In genomic region chr3:88981206-88982010, GRCm38 (mm10) we compare ENCODE assay signal across 20 mouse cellular contexts. TPM values are rescaled to one million over a fixed set of nuclear protein-coding genes. Genes with fewer than 3 reads are reported as not detected.
DNase-seq lines count a peak whose midpoint lies in the region; ATAC-seq and TF ChIP-seq lines count a peak whose summit lies in the region.
"Had no signal": no experiment of that assay in that cellular context is flagged by ENCODE, and none has a peak within 500 bp of the region (broad histone marks: within the 10 kb centered on the region; RNA-seq: fewer than 3 reads in every experiment).

No protein-coding gene starts in this region.

- no peaks in the 10 kb centered on the region for H3K9me3 ChIP-seq in hindbrain, embryonic 14.5 days (ENCODE audit: control insufficient read depth, low read length)
- no peaks in the 10 kb centered on the region for H3K9me3 ChIP-seq in hindbrain, embryonic 12.5 days (replicated peaks)
- H3K9me3 ChIP-seq: lung, embryonic 15.5 days; megakaryocyte, embryonic 14.5 days; stomach, embryonic 15.5 days had no signal

- no peaks in the 10 kb centered on the region for H3K27me3 ChIP-seq in hindbrain, embryonic 14.5 days (ENCODE audit: control insufficient read depth, insufficient read depth, low read length)
- H3K27me3 ChIP-seq in hindbrain, embryonic 12.5 days: no peaks in the 10 kb centered on the region
- H3K27me3 ChIP-seq in liver, adult 2 months (ENCODE audit: control insufficient read depth, insufficient read depth, low read length): no peaks in the 10 kb centered on the region
- H3K27me3 ChIP-seq: CH12.LX; lung, embryonic 15.5 days; megakaryocyte, embryonic 14.5 days; stomach, embryonic 15.5 days had no signal

- peak overlapping the region; percentile 17; the same call in 1 of the 2 replicates for H3K27ac ChIP-seq in hindbrain, embryonic 14.5 days
- no peak overlapping the region for H3K27ac ChIP-seq in hindbrain, embryonic 12.5 days
- H3K27ac ChIP-seq in liver, adult 2 months (replicated peaks; ENCODE audit: insufficient read depth, low read depth, low read length): no peak overlapping the region
- H3K27ac ChIP-seq: heart, adult 2 months; lung, embryonic 15.5 days; stomach, embryonic 15.5 days had no signal

- H3K79me2 ChIP-seq in liver, adult 2 months (ENCODE audit: control insufficient read depth, insufficient read depth, low read length): peaks cover 8% of the 10 kb centered on the region; the same call in 1 of the 2 replicates

- DNase-seq in adrenal gland, adult 2 months: peak; percentile 39
- DNase-seq in adrenal gland, postnatal 36 days: no peak
- peak; percentile 40 for DNase-seq in hindbrain, embryonic 14.5 days (ENCODE audit: low spot score)
- peak; percentile 75 for DNase-seq in liver, adult 2 months (ENCODE audit: extremely low read depth, low read depth, low spot score)
- DNase-seq in liver: no peak
- DNase-seq in fibroblast of lung, adult 2 months (ENCODE audit: low read depth): peak; percentile 22
- DNase-seq in urinary bladder, adult 18-20 months (ENCODE audit: low spot score in 2 of 2): no peak
- DNase-seq: cerebellum, adult 11 months; heart, adult 2 months; heart, postnatal 14 days; kidney, postnatal 4 days; right cerebral cortex, postnatal 25 days; thymus, postnatal 14 days had no signal

- H3K4me3 ChIP-seq in hindbrain, embryonic 14.5 days (replicated peaks; ENCODE audit: low read length): no peak overlapping the region
- H3K4me3 ChIP-seq in hindbrain, embryonic 12.5 days: no peak overlapping the region
- H3K4me3 ChIP-seq in liver, adult 2 months (ENCODE audit: insufficient read depth, low read depth, low read length): no peak overlapping the region
- H3K4me3 ChIP-seq: heart, adult 2 months; lung, embryonic 15.5 days; megakaryocyte, embryonic 14.5 days; stomach, embryonic 15.5 days had no signal

- no peaks in the 10 kb centered on the region for H3K4me1 ChIP-seq in hindbrain, embryonic 14.5 days (replicated peaks; ENCODE audit: control insufficient read depth, insufficient read depth, low read length)
- 0 out of 2 replicates have a peak, but pooled peaks cover 2% of the 10 kb centered on the region for H3K4me1 ChIP-seq in hindbrain, embryonic 12.5 days
- H3K4me1 ChIP-seq in liver, adult 2 months (ENCODE audit: control insufficient read depth, insufficient read depth, low read length): no peaks in the 10 kb centered on the region
- H3K4me1 ChIP-seq: lung, embryonic 15.5 days; stomach, embryonic 15.5 days had no signal

- H3K9ac ChIP-seq in hindbrain, embryonic 14.5 days: no peak overlapping the region
- no peak overlapping the region for H3K9ac ChIP-seq in hindbrain, embryonic 12.5 days
- H3K9ac ChIP-seq in liver, adult 2 months (ENCODE audit: low read depth, low read length): no peak overlapping the region
- H3K9ac ChIP-seq: lung, embryonic 15.5 days; stomach, embryonic 15.5 days had no signal

- no peak for TF ChIP-seq CTCF in liver, adult 2 months (IDR thresholded peaks at IDR 0.05; ENCODE audit: low read depth, low read length)

- H3K4me2 ChIP-seq in hindbrain, embryonic 14.5 days (replicated peaks): no peak overlapping the region
- H3K4me2 ChIP-seq in hindbrain, embryonic 12.5 days (replicated peaks): no peak overlapping the region
- H3K4me2 ChIP-seq: liver, embryonic 11.5 days; lung, embryonic 15.5 days; stomach, embryonic 15.5 days had no signal

- ATAC-seq in hindbrain, embryonic 14.5 days (ENCODE audit: low FRiP score): no peak; the same call in 1 of the 2 replicates
- no peak for ATAC-seq in hindbrain, embryonic 12.5 days (ENCODE audit: low FRiP score)
- ATAC-seq: intestine, postnatal 0 days had no signal

- H3K36me3 ChIP-seq in hindbrain, embryonic 14.5 days (replicated peaks; ENCODE audit: control insufficient read depth, insufficient read depth): peaks cover 54% of the 10 kb centered on the region
- H3K36me3 ChIP-seq in hindbrain, embryonic 12.5 days: peaks cover 45% of the 10 kb centered on the region
- peaks cover 46% of the 10 kb centered on the region for H3K36me3 ChIP-seq in liver, adult 2 months (ENCODE audit: control insufficient read depth, insufficient read depth, low read length)

- 78% methylated on average over 8 of the region's 8 CpGs for WGBS in hindbrain, embryonic 14.5 days
- WGBS in hindbrain, embryonic 12.5 days: 95% methylated on average over 8 of the region's 8 CpGs
- 62% methylated on average over 8 of the region's 8 CpGs for WGBS in liver, adult 2 months

- TF ChIP-seq POLR2A in liver, adult 2 months (IDR thresholded peaks at IDR 0.05; ENCODE audit: extremely low read depth, insufficient read depth, low read length): no peak

RNA-seq across cellular contexts. Expression of gene Dap3, which starts 30.4 kb away (rescaled TPM):
- 100 to 1,000 TPM; 129 to 130 TPM for total RNA-seq in adrenal gland, adult 2 months (2021)
- 26.2 and 30.4 TPM in 2 replicates for polyA plus RNA-seq in adrenal gland, adult 2 months (2012; rRNA removed)
- total RNA-seq in adrenal gland, postnatal 36 days (2021): 100 to 1,000 TPM; 128 to 140 TPM
- polyA plus RNA-seq in hindbrain, embryonic 14.5 days (2014; fragmentation: Nextera tagmentation; extraction: Ambion mirVana): 120 and 125 TPM in 2 replicates
- 144 and 145 TPM in 2 replicates for polyA plus RNA-seq in hindbrain, embryonic 12.5 days (2016; fragmentation: Nextera tagmentation; extraction: Ambion mirVana)
- 50.6 and 66.8 TPM in 2 replicates for total RNA-seq in liver, adult 2 months (2014; rRNA removed)
- polyA plus RNA-seq in liver, adult 2 months (2012; rRNA removed): 21.8 and 32.6 TPM in 2 replicates

RNA-seq across cellular contexts. Expression of gene Ash1l, which starts 31.0 kb away (rescaled TPM):
- total RNA-seq in adrenal gland, adult 2 months (2021): 10 to 100 TPM; 38.3 to 57.0 TPM
- polyA plus RNA-seq in adrenal gland, adult 2 months (2012; rRNA removed): 3.9 and 4.9 TPM in 2 replicates
- total RNA-seq in adrenal gland, postnatal 36 days (2021): 10 to 100 TPM; 49.3 to 52.2 TPM
- polyA plus RNA-seq in hindbrain, embryonic 14.5 days (2014; fragmentation: Nextera tagmentation; extraction: Ambion mirVana): 20.0 and 21.4 TPM in 2 replicates
- polyA plus RNA-seq in hindbrain, embryonic 12.5 days (2016; fragmentation: Nextera tagmentation; extraction: Ambion mirVana): 22.0 and 22.5 TPM in 2 replicates
- total RNA-seq in liver, adult 2 months (2014; rRNA removed): 11.8 and 14.4 TPM in 2 replicates
- 3.3 and 3.9 TPM in 2 replicates for polyA plus RNA-seq in liver, adult 2 months (2012; rRNA removed)

Comparison
In these comparisons a context has a peak if more than half of its experiments do, and no peak if none do; other contexts are left out.
1. DNase-seq: peak in adrenal gland, adult 2 months (single experiment), hindbrain, embryonic 14.5 days (single experiment), liver, adult 2 months (single experiment) and fibroblast of lung, adult 2 months (single experiment); none in adrenal gland, postnatal 36 days (0 of 2), liver (single experiment) and urinary bladder, adult 18-20 months (0 of 2).